Mouse (Mus musculus) frontal cortex, adult 2 months (tissue): Measurements from ENCODE around the gene Nmnat1. TPM values are rescaled to one million over a fixed set of nuclear protein-coding genes. Genes with fewer than 3 reads are reported as not detected.

Experiments
- DNase-seq, 2 experiments: peaks; one replicate each; pipeline ENCODE4 v3.0.0; 2022; ENCODE audit warnings: low spot score in 1 of 2; ENCODE audit errors: extremely low spot score in 1 of 2
- polyA plus RNA-seq: library from polyadenylated mRNA; depleted of rRNA; stranded (reverse); fragments of >200 nt; gene quantifications from 2 replicates; pipeline ENCODE4 v1.2.3, GENCODE M21; 2012; rRNA removed

Nmnat1 gene
- polyA plus RNA-seq, result 8.1 and 8.4 TPM in 2 replicates

DNA sequence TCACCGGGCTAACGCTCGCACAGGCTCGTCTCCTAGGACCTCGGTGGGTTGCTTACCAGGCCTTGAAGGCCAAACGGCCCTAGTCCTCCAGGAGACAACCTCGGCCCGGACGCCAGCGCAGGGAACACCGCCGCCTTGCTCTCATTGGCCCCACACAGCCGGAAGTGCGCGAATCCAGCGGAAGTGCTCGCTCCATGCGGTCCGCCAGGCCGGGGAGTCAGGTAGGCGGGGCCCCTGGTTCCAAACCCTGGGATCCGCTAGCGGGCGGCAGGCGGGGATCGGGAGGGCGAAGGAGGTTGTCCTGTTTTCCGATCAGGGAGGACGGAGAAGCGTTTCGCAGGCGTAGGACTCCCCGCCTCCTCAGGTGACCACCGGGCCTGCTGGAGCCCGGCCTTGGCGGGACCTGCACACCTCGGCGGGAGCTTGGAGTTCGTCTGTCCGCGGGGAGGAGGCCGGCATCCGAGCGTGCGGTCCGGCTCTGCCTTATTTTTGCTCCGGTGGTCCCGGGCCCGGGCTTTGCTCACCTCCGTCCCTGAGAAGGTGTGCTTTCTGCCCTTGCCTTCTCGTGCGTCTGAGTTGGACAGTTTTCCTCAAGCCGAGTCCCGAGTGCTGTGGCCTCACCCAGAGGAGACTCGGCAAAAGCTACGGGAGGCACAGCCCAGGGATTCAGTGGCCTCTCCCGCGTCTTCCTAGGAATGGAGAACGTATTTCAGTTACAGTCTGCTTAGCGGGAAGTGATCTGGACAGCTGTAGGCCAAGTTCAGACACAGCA lies at the start of gene Nmnat1, which contains the start of gene Lzic:
Nmnat1 (minus strand) TSS at position 150 of the 772 bp plus-strand sequence.
Lzic (plus strand) TSS at position 177 of the 772 bp plus-strand sequence.
- DNase-seq, result peak; percentile 77 to 96

DNA sequence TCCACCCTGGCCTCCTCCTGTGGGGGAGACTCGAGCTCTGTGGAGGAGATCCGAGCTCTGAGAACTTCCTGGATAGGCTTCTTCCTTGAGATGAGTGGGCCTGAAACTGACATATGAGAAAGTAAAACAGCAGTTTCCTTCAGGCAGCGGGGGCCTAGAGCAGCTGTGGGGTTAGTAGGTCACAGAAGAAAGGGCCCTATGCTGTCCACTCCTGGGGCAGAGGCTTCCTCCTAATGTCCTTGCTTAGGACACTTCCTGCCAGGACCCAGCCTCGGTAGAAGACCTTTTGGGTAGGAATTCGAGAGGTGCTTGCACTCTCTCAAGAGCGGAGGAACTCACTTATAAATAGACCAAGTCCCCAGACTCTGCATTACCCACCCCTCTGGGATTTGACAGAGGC lies 44.7 kb upstream of the Nmnat1 start:
- DNase-seq, result no peak

DNA sequence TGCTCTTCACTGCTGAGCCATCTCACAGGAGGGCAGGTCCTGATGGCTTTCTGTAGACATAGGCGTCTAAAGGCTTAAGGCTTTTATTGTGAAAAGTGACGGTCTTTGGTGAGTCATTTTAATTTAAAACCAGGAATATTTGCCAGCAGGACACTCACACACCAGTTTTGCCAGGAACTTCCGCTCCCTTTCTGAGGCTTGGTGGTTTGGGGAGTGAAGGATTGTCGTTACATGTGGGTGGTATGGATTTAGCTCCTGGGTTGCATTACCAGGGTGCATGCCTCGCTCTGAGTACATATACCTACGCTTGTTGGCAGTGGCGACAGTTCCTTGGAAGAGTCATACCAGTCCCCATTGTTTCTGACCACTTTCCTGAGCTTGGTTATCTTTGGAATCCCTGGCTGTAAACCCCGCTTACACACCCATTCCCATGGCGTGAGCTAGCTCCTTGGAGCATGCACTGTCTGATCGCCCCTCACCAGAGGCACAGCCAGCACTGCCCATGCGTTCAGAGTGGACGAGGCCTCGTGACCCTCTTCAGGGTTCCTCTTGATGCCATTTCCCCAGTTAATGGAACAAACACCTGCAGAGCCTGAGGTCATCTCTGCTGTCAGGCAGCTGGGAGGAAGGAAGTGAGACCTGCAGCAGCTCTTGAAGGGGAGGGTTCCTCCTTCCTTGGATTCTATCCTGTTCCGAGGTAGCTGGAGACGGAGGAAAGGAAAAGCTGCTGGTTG lies 42.8 kb upstream of the Nmnat1 start:
- no peak for DNase-seq

DNA sequence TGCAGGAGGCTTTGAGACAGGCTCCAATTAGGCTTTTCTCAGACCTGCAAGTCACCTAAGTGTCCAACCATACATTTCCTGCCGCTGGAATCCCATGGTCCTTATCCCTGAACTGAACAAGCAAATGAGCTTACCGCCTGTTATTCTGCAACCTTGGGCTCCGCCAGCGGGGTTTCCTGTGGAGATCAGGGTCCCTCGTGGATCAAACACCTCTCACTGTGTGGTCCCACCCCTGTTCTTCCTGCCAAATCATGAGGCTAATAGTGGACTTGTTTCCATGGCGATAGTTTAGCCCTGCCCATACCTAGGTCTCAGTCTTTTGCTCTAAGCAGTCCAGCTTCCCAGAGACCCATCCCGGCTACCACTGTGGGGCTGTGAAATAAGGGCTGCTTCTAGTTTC lies 41.3 kb upstream of the Nmnat1 start:
- DNase-seq, result no peak

DNA sequence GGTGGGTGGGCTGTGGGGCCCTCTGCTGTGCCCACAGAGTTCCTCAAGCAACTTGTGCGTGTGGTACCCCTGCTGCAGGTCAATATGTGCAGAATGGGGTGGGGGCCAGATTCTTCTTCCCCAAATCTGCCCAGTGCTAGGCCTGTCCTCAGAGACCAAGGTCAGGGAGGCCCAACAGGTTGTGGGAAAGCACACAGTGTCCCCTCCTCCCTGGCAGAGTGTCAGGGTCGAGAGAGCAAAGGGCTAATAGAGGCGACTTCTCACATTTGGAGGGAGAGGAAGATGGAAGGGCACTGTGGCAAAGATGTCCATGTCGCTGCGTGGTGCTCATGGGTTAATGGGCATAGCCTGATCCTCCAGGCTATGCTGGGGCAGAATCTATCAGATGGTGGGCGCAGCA lies 40.8 kb upstream of the Nmnat1 start:
- no peak for DNase-seq

DNA sequence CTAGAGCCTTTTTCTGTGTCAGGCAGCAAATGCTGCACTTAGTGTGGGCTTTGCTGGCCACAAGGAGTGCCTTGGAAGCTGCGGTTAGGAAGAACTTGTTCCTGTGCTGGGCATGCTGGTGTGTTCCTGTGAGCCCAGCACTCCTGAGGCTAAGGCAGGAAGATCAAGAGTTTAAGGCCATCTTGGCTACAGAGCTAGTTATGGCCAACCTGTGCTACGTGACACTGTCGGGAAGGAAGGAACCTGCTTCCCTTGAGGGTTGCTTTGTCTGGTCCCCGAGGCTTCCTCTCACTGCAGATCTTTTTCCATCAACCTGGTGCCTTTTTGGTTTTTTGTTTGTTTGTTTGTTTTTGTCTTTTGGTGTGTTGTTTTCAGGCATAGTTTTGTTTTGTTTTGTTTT lies 40.2 kb upstream of the Nmnat1 start:
- DNase-seq, result no peak

DNA sequence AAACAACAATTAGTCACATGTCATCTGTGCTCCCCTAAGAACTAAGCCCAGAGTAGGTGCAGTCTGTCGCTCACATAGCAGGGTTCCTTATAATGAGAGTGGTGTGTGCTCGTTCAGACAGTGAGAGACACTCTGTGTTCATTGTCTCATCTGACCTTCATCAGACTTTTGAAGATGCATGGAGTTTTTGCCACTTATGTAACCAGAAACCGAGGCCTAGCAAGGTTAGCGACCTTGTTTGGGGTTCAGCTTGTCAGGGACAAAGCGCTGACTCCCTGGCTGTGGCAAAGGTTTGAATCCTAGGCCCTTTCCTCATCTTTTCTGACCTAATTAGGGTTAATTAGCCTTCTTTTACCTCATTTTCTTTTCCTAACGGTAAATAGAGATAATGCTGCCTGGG lies 39.0 kb upstream of the Nmnat1 start:
- no peak for DNase-seq

DNA sequence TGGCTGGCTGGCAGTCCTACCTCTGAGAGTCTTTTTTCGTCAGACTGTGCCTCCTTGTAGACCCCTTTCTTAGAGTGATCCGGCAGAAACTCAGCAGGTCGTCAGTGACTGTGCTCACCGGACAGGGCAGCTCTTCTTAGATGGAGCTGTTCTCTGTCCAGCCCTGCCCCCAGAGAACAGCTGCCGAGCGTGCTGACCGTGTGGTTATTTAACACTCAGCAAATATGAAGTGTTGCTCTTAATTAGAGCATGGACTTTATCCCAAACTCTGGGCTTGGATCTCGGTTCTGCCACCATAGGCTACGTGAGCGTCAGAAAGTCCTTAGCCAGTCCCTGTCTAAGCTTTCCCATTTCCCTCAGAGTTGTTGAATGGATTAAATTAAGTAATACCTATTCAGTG lies 36.3 kb upstream of the Nmnat1 start:
- no peak for DNase-seq

DNA sequence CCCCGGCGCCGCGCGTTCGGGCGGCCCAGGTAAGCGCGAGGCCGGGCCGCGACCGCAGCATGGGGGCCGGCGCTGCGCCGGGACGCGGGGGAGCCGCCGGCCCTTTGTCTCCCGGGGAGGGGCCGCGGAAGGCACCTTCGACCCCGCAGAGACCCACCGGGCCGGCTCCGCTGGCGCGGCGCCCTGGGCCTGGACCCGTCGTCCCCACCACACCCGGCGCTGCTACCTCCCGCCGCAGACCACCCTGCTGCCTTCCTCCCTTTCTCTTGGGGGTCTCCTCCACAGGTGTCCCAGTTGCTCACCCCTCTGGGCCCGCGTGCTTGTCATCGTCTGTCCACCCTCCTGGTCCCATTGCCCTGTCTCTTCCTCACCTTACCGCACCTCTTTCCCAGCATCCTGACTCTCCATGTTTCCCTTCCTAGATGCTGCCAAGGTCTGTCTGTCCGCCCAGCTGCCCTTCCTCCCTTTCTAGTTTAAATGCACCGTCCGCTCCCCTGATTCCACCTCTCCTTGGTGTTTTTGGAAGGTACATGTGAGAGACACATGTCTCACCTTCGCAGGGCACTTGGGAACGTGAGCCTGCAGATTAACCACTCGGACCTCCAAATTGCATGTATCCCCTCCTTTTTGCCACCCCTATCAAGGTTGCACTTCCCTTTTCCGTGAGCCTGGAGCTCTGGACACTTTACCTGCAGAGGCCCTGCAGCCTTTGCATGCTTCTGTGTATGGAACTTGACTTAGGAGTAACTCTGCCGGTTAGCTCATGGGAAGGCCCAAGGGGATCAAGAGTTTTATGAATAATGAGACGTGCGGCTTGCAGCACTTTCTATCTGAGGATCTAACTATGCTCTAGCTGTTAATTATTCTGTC lies 33.6 kb upstream of the Nmnat1 start:
- no peak for DNase-seq

DNA sequence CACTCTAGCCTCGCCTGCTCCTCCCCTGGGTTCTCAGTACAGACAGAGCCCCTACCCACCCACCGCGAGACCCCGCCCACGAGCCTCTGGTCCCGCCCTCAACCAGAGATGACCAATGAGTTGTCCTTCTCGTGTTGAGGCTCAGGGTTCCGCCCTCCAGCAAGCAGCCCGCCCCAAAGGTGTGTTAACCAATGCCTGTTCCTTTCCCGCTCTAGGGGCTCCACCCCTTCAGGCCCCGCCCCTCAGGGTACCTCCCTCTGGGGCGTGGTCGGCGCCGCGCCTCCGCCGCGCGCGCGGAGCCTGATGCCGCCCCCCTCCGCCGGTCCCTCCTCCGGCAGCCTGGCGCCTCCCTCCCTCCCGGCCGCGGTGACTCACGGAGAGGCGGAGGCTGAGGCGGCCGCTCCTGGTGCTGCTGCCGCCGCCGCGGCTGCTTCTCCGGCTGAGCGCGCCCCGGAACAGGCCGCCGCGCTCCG lies 32.9 kb upstream of the Nmnat1 start, which contains the start of gene Ctnnbip1:
Ctnnbip1 (plus strand) TSS at position 369 of the 473 bp plus-strand sequence.
- peak; percentile 95 for DNase-seq

DNA sequence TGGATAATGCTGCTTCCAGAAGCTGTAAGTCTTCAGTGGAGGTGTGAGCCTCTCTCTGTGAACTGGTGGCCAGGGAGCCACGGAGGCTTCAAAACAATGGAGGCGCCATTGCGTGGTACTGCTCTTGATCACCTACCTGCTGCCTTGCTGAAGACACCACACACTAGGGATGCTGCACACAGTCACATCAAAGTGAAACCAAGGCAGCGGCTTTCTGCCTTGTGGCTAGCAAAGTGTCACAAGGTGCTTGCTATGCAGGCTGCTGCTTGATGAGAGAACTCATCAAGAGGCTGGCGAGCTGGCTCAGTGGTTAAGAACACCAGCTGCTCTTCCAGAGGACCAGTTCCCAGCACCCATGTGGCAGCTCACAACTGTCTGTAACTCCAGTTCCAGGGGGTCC lies 30.7 kb upstream of the Nmnat1 start:
- DNase-seq, result no peak

DNA sequence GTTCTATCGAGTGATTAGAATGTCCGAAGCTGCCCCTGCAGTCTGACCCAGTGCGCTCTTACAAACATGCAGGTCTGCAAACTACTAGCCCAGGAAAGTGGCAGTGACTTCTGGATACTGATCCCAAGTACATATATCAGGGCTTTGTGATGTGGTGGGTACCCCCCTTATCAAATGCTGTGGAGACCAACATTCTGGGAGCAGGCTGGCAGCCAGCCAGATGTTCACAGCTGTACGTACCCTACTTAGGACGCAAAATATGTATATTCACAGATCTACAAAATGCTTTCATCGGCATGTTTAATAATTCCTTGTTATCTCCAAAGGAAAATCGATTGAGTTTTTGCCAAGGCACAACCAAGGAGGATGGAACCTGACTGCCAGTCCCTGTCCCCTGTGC lies 27.1 kb upstream of the Nmnat1 start:
- no peak for DNase-seq

DNA sequence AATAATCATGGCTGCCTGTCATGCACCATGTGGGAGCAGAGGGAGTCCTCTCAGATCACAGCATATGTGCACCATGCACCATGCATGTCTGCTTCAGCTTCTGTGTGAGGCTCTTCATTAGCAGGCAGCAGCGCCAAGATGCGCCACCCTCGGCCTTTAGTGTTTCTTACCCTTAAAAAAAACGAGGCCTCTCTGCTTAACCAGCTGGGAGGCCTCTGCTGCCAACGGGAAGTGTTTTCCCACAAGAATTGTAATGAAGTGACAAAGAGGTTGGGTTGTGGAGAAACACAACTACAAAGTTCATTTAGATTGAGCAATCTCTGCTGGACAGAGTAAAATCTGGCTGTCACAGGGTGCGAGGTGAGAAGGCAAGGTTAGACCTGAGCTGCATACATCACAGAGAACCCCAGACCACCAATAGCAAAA lies 26.2 kb upstream of the Nmnat1 start:
- peak in 1 of 2 experiments; percentile 14 for DNase-seq

DNA sequence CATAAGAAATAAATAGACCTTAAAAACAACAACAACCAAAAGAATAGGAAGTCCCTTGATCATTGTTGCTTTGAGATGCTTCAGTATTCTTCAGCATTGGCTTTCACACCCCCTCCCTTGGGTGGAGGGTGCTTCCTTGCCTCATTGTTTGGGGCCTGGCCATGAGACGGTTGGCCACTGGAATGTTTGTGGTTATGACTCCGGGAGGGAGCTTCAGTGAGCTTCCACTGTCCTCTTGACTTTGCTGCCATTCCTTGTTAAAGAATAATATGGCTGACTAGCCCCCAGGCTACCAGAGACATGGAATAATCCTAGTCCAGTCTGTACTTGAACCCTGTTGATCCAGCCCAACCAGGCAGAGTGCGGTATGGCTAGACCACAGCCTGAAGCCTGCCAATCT lies 21.9 kb upstream of the Nmnat1 start:
- no peak for DNase-seq

DNA sequence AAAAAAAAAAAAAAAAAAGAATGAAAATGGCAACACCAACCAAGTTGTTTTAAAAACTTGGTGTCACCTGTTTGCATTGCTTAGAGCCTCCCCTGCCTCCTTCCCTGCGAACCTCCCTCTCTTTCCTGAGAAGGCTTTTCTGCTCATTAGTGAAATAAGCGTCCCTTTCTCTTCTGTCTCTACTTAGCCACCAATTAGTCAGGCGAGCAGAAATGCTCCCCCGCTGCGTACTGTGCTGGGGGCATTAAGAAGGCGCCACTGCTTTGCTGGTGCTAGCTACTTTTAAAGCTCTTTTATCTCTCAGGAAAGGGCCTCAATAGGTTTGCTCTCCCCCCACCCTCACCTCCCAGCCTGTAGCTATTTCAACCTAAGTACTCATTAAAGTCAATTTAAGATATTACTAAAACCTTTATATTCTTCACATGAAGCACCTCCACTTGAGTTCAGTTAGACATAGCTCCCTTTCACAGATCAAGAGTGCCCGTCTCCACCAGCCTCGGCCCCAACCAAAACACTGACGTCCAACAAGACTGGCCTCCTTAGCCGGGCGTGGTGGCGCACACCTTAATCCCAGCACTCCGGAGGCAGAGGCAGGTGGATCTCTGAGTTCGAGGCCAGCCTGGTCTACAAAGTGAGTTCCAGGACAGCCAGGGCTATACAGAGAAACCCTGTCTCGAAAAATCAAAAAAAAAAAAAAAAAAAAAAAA lies 20.4 kb upstream of the Nmnat1 start:
- DNase-seq, result peak in 1 of 2 experiments; percentile 36

DNA sequence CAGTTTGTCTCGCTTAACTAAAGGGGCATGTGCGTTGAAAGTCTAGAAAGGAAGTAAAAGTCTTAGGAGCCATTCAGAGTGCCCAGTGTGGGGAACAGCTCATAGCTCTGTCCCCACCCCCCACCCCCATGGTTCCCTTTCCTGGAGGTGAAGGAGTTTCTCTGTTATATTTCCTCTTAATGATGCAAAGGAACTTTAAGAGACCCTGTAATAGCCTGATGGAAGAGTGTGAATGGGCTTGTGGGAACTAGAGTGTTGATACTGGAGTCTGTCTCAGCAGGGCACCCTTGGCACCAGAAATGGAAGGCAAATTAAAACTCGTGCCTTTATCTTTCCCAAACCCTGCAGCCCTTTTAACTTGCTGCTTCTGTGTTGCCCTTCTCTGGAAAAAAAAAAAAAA lies 19.9 kb upstream of the Nmnat1 start:
- DNase-seq, result no peak

DNA sequence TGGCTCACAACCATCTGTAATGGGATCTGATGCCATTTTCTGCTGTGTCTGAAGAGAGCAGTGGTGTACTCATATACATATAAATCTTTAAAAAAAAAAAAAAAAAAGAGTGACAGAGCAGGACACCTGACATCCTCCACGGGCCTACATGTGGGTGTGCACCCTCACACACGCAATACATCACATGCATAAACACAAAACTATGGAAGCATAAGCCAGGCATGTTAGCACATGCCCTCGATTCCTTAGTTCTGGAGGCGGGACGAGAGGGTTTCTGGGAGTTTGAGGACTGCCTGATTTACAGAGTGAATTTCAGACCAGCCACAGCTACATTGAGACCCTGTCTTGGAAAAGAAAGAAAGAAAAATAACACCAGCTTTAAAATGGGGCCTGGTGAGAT lies 19.4 kb upstream of the Nmnat1 start:
- DNase-seq, result no peak

DNA sequence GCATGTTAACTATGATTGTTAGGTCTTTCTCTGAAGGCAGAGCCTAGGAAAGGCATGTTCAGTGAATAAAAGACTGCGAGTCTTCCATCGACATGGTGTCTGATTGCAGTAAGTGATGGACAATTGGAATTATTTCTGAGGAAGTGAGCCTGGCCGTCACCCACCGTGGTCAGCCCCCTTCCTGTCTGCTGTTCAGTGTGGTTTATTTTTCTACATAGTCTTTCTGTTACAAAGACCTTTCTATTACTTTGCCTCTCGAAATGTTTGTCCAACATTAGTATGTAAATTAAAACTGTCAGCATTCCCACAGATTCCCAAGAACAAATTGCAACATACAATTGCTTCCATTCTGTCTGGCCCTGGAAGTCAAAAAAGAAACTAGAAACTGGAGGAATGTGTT lies 14.8 kb upstream of the Nmnat1 start:
- DNase-seq, result no peak

DNA sequence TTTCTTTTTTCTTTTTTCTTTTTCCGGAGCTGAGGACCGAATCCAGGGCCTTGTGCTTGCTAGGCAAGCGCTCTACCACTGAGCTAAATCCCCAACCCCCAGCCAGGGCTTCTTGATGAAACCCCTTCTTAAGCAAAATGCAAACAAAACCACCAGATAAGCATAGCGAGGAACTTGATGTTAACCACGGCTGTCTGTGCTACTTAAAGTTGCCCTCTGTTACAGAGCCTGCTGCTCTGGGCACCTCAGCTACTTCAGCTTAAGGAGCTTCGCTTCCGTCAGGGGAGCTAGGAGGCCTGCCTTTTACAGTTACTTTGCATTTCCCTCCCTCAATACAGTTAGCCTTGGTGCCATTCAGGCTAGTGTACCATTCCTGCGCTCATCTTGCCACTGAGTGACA lies 13.9 kb upstream of the Nmnat1 start:
- no peak for DNase-seq

DNA sequence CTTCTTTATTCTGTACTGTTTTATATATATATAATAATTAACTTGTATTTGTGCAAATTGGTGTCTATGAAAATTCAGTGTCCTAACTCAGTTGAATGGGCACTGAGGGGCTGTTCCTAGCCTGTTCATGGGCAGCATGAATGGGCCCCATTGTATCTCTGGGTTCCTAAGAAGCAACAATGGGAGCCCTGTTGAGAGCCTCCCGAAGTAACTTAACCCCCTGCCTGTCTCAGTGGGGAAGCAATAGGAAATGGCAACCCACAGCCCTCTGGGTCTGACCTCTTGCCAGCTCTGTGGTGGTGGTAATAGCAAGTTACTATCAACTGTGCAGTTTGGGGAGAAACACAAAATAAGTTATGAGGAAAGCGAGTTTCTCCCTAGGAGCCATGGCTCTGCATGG lies 11.6 kb upstream of the Nmnat1 start:
- DNase-seq, result peak in 1 of 2 experiments; percentile 30
